Mouse (Mus musculus): Measurements from ENCODE around the gene Grwd1. TPM values are rescaled to one million over a fixed set of nuclear protein-coding genes. Genes with fewer than 3 reads are reported as not detected.

Grwd1 gene
- polyA plus RNA-seq, 1 experiment = 12.9 TPM

GRCm38 (mm10) chr7:45809276-45810075, 21.3 kb downstream of the Grwd1 start:
- no peak for DNase-seq
- H3K27ac ChIP-seq (ENCODE audit: insufficient read depth, low read depth, low read length) = no peak overlapping the region
- TF ChIP-seq CTCF (conservative IDR thresholded peaks at IDR 0.05; ENCODE audit: insufficient read depth, insufficient read length, low read depth, low read length) (no peak), POLR2A (IDR thresholded peaks at IDR 0.05; ENCODE audit: low read depth, low read length) (no peak)
- no peak overlapping the region for H3K4me3 ChIP-seq (ENCODE audit: insufficient read depth, low read depth, low read length)
- no peaks in the 10 kb centered on the region for H3K27me3 ChIP-seq (replicated peaks; ENCODE audit: control insufficient read depth, insufficient read depth, low read length)
- 83% methylated on average over 14 of the region's 14 CpGs for WGBS
- H3K36me3 ChIP-seq (ENCODE audit: control insufficient read depth, insufficient read depth, low read length) = no peaks in the 10 kb centered on the region; the same call in none of the 2 replicates
- H3K4me1 ChIP-seq (ENCODE audit: control insufficient read depth, insufficient read depth, low read length) = no peaks in the 10 kb centered on the region; the same call in 1 of the 2 replicates

- Histone ChIP-seq H3K27ac (ENCODE audit: insufficient read depth, low read depth, low read length) (no peak overlapping the region), H3K27me3 (replicated peaks; ENCODE audit: control insufficient read depth, insufficient read depth, low read length) (no peaks in the 10 kb centered on the region), H3K4me1 (ENCODE audit: control insufficient read depth, insufficient read depth, low read length) (no peaks in the 10 kb centered on the region; the same call in 1 of the 2 replicates), H3K36me3 (ENCODE audit: control insufficient read depth, insufficient read depth, low read length) (no peaks in the 10 kb centered on the region; the same call in none of the 2 replicates), H3K4me3 (ENCODE audit: insufficient read depth, low read depth, low read length) (no peak overlapping the region)
- 55% methylated on average over 11 of the region's 11 CpGs for WGBS
- TF ChIP-seq POLR2A (IDR thresholded peaks at IDR 0.05; ENCODE audit: low read depth, low read length) (no peak), CTCF (conservative IDR thresholded peaks at IDR 0.05; ENCODE audit: insufficient read depth, insufficient read length, low read depth, low read length) (no peak)
- no peak for DNase-seq
Measured at GRCm38 (mm10) chr7:45808471-45808870, 22.3 kb downstream of the Grwd1 start.

- DNase-seq = no peak
- no peak for TF ChIP-seq CTCF (conservative IDR thresholded peaks at IDR 0.05; ENCODE audit: insufficient read depth, insufficient read length, low read depth, low read length)
- no peak for TF ChIP-seq POLR2A (IDR thresholded peaks at IDR 0.05; ENCODE audit: low read depth, low read length)
- H3K4me3 ChIP-seq (ENCODE audit: insufficient read depth, low read depth, low read length) = no peak overlapping the region
- no peak overlapping the region for H3K27ac ChIP-seq (ENCODE audit: insufficient read depth, low read depth, low read length)
- H3K4me1 ChIP-seq (ENCODE audit: control insufficient read depth, insufficient read depth, low read length) = peaks cover 3% of the 10 kb centered on the region; the same call in 1 of the 2 replicates
- no peaks in the 10 kb centered on the region; the same call in none of the 2 replicates for H3K36me3 ChIP-seq (ENCODE audit: control insufficient read depth, insufficient read depth, low read length)
- H3K27me3 ChIP-seq (replicated peaks; ENCODE audit: control insufficient read depth, insufficient read depth, low read length) = no peaks in the 10 kb centered on the region
- 62% methylated on average over 5 of the region's 5 CpGs for WGBS
Measured at GRCm38 (mm10) chr7:45805941-45806340, 24.8 kb downstream of the Grwd1 start.

GRCm38 (mm10) chr7:45802551-45802950, 28.2 kb downstream of the Grwd1 start:
- WGBS = 95% methylated on average over 6 of the region's 6 CpGs
- H3K27me3 ChIP-seq (replicated peaks; ENCODE audit: control insufficient read depth, insufficient read depth, low read length) = no peaks in the 10 kb centered on the region
- no peak for DNase-seq
- H3K4me1 ChIP-seq (ENCODE audit: control insufficient read depth, insufficient read depth, low read length) = peaks cover 4% of the 10 kb centered on the region; the same call in 1 of the 2 replicates
- no peaks in the 10 kb centered on the region for H3K36me3 ChIP-seq (ENCODE audit: control insufficient read depth, insufficient read depth, low read length)
- H3K4me3 ChIP-seq (ENCODE audit: insufficient read depth, low read depth, low read length) = no peak overlapping the region
- H3K27ac ChIP-seq (ENCODE audit: insufficient read depth, low read depth, low read length) = no peak overlapping the region
- no peak for TF ChIP-seq POLR2A (IDR thresholded peaks at IDR 0.05; ENCODE audit: low read depth, low read length)
- no peak for TF ChIP-seq CTCF (conservative IDR thresholded peaks at IDR 0.05; ENCODE audit: insufficient read depth, insufficient read length, low read depth, low read length)

- Histone ChIP-seq H3K27me3 (replicated peaks; ENCODE audit: control insufficient read depth, insufficient read depth, low read length) (no peaks in the 10 kb centered on the region), H3K4me1 (ENCODE audit: control insufficient read depth, insufficient read depth, low read length) (peaks cover 4% of the 10 kb centered on the region; the same call in 1 of the 2 replicates), H3K36me3 (ENCODE audit: control insufficient read depth, insufficient read depth, low read length) (no peaks in the 10 kb centered on the region), H3K27ac (ENCODE audit: insufficient read depth, low read depth, low read length) (no peak overlapping the region), H3K4me3 (ENCODE audit: insufficient read depth, low read depth, low read length) (peak overlapping the region; percentile 33; the same call in 1 of the 2 replicates)
- TF ChIP-seq POLR2A (IDR thresholded peaks at IDR 0.05; ENCODE audit: low read depth, low read length) = no peak
- peak; percentile 100; the same call in 1 of the 2 replicates for TF ChIP-seq CTCF (conservative IDR thresholded peaks at IDR 0.05; ENCODE audit: insufficient read depth, insufficient read length, low read depth, low read length)
- WGBS = under 1% methylated on average over 12 of the region's 12 CpGs
- DNase-seq = peak; percentile 94
Measured at GRCm38 (mm10) chr7:45801348-45801747, 29.4 kb downstream of the Grwd1 start.

- TF ChIP-seq POLR2A (IDR thresholded peaks at IDR 0.05; ENCODE audit: low read depth, low read length) = no peak
- TF ChIP-seq CTCF (conservative IDR thresholded peaks at IDR 0.05; ENCODE audit: insufficient read depth, insufficient read length, low read depth, low read length) = no peak
- 15% methylated on average over 22 of the region's 25 CpGs for WGBS
- H3K27me3 ChIP-seq (replicated peaks; ENCODE audit: control insufficient read depth, insufficient read depth, low read length) = no peaks in the 10 kb centered on the region
- no peak overlapping the region for H3K27ac ChIP-seq (ENCODE audit: insufficient read depth, low read depth, low read length)
- peak overlapping the region; percentile 33; the same call in 1 of the 2 replicates for H3K4me3 ChIP-seq (ENCODE audit: insufficient read depth, low read depth, low read length)
- no peaks in the 10 kb centered on the region for H3K36me3 ChIP-seq (ENCODE audit: control insufficient read depth, insufficient read depth, low read length)
- DNase-seq = peak; percentile 57
- H3K4me1 ChIP-seq (ENCODE audit: control insufficient read depth, insufficient read depth, low read length) = peaks cover 4% of the 10 kb centered on the region; the same call in 1 of the 2 replicates
Measured at GRCm38 (mm10) chr7:45800546-45801204, 30.1 kb downstream of the Grwd1 start.

- TF ChIP-seq POLR2A (IDR thresholded peaks at IDR 0.05; ENCODE audit: low read depth, low read length) = no peak
- no peak for TF ChIP-seq CTCF (conservative IDR thresholded peaks at IDR 0.05; ENCODE audit: insufficient read depth, insufficient read length, low read depth, low read length)
- no peaks in the 10 kb centered on the region for H3K36me3 ChIP-seq (ENCODE audit: control insufficient read depth, insufficient read depth, low read length)
- H3K27ac ChIP-seq (ENCODE audit: insufficient read depth, low read depth, low read length) = no peak overlapping the region
- 43% methylated on average over 7 of the region's 7 CpGs for WGBS
- no peak overlapping the region for H3K4me3 ChIP-seq (ENCODE audit: insufficient read depth, low read depth, low read length)
- DNase-seq = no peak
- H3K27me3 ChIP-seq (replicated peaks; ENCODE audit: control insufficient read depth, insufficient read depth, low read length) = no peaks in the 10 kb centered on the region
- H3K4me1 ChIP-seq (ENCODE audit: control insufficient read depth, insufficient read depth, low read length) = peaks cover 4% of the 10 kb centered on the region; the same call in 1 of the 2 replicates
Measured at GRCm38 (mm10) chr7:45800001-45800400, 30.7 kb downstream of the Grwd1 start.

Data from kidney, adult 2 months (tissue).